Mouse (Mus musculus) heart, embryonic 16.5 days (tissue): ENCODE results near the gene 4833423E24Rik. TPM values are rescaled to one million over a fixed set of nuclear protein-coding genes. Genes with fewer than 3 reads are reported as not detected.

Source experiments
- ATAC-seq: fragments of 200-750 bp; cut with Nextera tagmentation; replicated peaks from 2 replicates; pipeline ENCODE4 v1.8.0; 2017; ENCODE audit warnings: moderate number of reproducible peaks; ENCODE audit not compliant: insufficient read depth, low FRiP score; ENCODE audit errors: extremely low read depth
- H3K27ac ChIP-seq: fragments of 300-500 bp; sonication (generic); 2 replicates; pipeline ENCODE4 v1.5.1; 2014; ENCODE audit warnings: mild to moderate bottlenecking, low read length, control low read depth, moderate library complexity
- H3K27me3 ChIP-seq: fragments of 300-500 bp; sonication (generic); 2 replicates; pipeline ENCODE4 v1.6.1; 2014; ENCODE audit warnings: low read length, mixed read lengths; ENCODE audit not compliant: control insufficient read depth, insufficient read depth
- H3K36me3 ChIP-seq: fragments of 300-500 bp; sonication (generic); 2 replicates; pipeline ENCODE4 v1.6.1; 2014; ENCODE audit not compliant: control insufficient read depth, insufficient read depth
- H3K4me1 ChIP-seq: fragments of 300-500 bp; sonication (generic); 2 replicates; pipeline ENCODE4 v1.6.1; 2014; ENCODE audit warnings: low read length, mixed read lengths; ENCODE audit not compliant: control insufficient read depth, insufficient read depth
- H3K4me2 ChIP-seq: fragments of 300-500 bp; sonication (generic); 2 replicates; pipeline ENCODE4 v1.6.1; 2014; ENCODE audit warnings: low read depth, mild to moderate bottlenecking, control low read depth, low read length
- H3K4me3 ChIP-seq: fragments of 300-500 bp; sonication (generic); 2 replicates; pipeline ENCODE4 v1.5.1; 2014; ENCODE audit warnings: mild to moderate bottlenecking, control low read depth, low read length
- H3K9ac ChIP-seq: fragments of 300-500 bp; sonication (generic); 2 replicates; pipeline ENCODE4 v1.6.1; 2014; ENCODE audit warnings: low read length, control low read depth
- H3K9me3 ChIP-seq: fragments of 300-500 bp; sonication (generic); replicated peaks from 2 replicates; pipeline ENCODE4 v1.6.1; 2016; ENCODE audit warnings: low read length; ENCODE audit not compliant: control insufficient read depth
- WGBS: fragments of 180-500 bp; shearing (Covaris S2); extraction: QIAGEN DNeasy Blood & Tissue Kit; methylation state at CpG from one replicate; pipeline ENCODE4 v1.1.7; 2014; 5-methylcytosine and 5-hydroxymethylcytosine counted together
- polyA plus RNA-seq: library from polyadenylated mRNA; unstranded; fragments of >200 nt; fragmentation: Nextera tagmentation; extraction: Ambion mirVana; gene quantifications from 2 replicates; pipeline ENCODE4 v1.2.1, GENCODE M21; 2015

Gene 4833423E24Rik
- polyA plus RNA-seq, 1 experiment from 2014 or later, result 0.29 TPM

- no peaks in the 10 kb centered on the region for H3K9me3 ChIP-seq
- no peak overlapping the region for H3K4me2 ChIP-seq
- no peaks in the 10 kb centered on the region for H3K36me3 ChIP-seq
- no peak for ATAC-seq
- 63% methylated on average over 5 of the region's 5 CpGs for WGBS
- no peaks in the 10 kb centered on the region for H3K4me1 ChIP-seq
- no peak overlapping the region for H3K27ac ChIP-seq
- no peaks in the 10 kb centered on the region for H3K27me3 ChIP-seq
- H3K4me3 ChIP-seq, result no peak overlapping the region
- no peak overlapping the region for H3K9ac ChIP-seq
Observed at GRCm38 (mm10) chr2:85490396-85490795, 28.4 kb downstream of the 4833423E24Rik start.

- H3K36me3 ChIP-seq, result no peaks in the 10 kb centered on the region
- 55% methylated on average over 3 of the region's 3 CpGs for WGBS
- no peak overlapping the region for H3K4me2 ChIP-seq
- no peak overlapping the region for H3K9ac ChIP-seq
- H3K27me3 ChIP-seq, result no peaks in the 10 kb centered on the region
- no peak overlapping the region for H3K4me3 ChIP-seq
- ATAC-seq, result no peak
- H3K27ac ChIP-seq, result no peak overlapping the region
- H3K4me1 ChIP-seq, result no peaks in the 10 kb centered on the region
- no peaks in the 10 kb centered on the region; the same call in 1 of the 2 replicates for H3K9me3 ChIP-seq
Observed at GRCm38 (mm10) chr2:85466801-85467325, 52.0 kb downstream of the 4833423E24Rik start.

- H3K27ac ChIP-seq, result no peak within 1 kb of the TSS
- no peak within 1 kb of the TSS for H3K4me3 ChIP-seq
- H3K9ac ChIP-seq, result no peak within 1 kb of the TSS
- no peaks in the 10 kb centered on the region for H3K27me3 ChIP-seq
- H3K9me3 ChIP-seq, result no peaks in the 10 kb centered on the region
- no peaks in the 10 kb centered on the region for H3K4me1 ChIP-seq
- no peak within 1 kb of the TSS for H3K4me2 ChIP-seq
- WGBS, result 20% methylated on average over 1 of the region's 1 CpGs
- no peak for ATAC-seq
- no peaks in the 10 kb centered on the region for H3K36me3 ChIP-seq
Observed at GRCm38 (mm10) chr2:85443539-85443938, 75.3 kb downstream of the 4833423E24Rik start, which contains the start of gene Olfr995. Gene Olfr995, minus strand, starts transcription at chr2:85443639.

GRCm38 (mm10) chr2:85442546-85442945, 76.3 kb downstream of the 4833423E24Rik start:
- Histone ChIP-seq H3K9me3 (no peaks in the 10 kb centered on the region), H3K4me2 (no peak overlapping the region), H3K9ac (no peak overlapping the region), H3K4me1 (no peaks in the 10 kb centered on the region), H3K27ac (no peak overlapping the region), H3K27me3 (no peaks in the 10 kb centered on the region), H3K36me3 (no peaks in the 10 kb centered on the region), H3K4me3 (no peak overlapping the region)
- no peak for ATAC-seq

- Histone ChIP-seq H3K9ac (no peak within 1 kb of the TSS), H3K4me1 (no peaks in the 10 kb centered on the region), H3K9me3 (no peaks in the 10 kb centered on the region), H3K27me3 (no peaks in the 10 kb centered on the region), H3K4me2 (no peak within 1 kb of the TSS), H3K27ac (no peak within 1 kb of the TSS), H3K4me3 (no peak within 1 kb of the TSS), H3K36me3 (no peaks in the 10 kb centered on the region)
- ATAC-seq, result no peak
- WGBS, result 86% methylated on average over 3 of the region's 3 CpGs
Observed at GRCm38 (mm10) chr2:85436351-85436750, 82.5 kb downstream of the 4833423E24Rik start, which contains the start of gene Olfr994. Gene Olfr994, minus strand, starts transcription at chr2:85436451.

Other genes starting within 250 kb of the 4833423E24Rik start
- not detected in 2 replicates for gene Olfr987, start 179.7 kb downstream of the 4833423E24Rik start, polyA plus RNA-seq
- gene Olfr988, start 155.8 kb downstream of the 4833423E24Rik start, polyA plus RNA-seq, result not detected in 2 replicates
- not detected in 2 replicates for gene Olfr992, start 109.6 kb downstream of the 4833423E24Rik start, polyA plus RNA-seq
- gene Olfr993, start 104.1 kb downstream of the 4833423E24Rik start, polyA plus RNA-seq, result not detected in 2 replicates
- gene Olfr994, start 82.6 kb downstream of the 4833423E24Rik start, polyA plus RNA-seq, result not detected in 2 replicates
- not detected in 2 replicates for gene Olfr995, start 75.4 kb downstream of the 4833423E24Rik start, polyA plus RNA-seq
- not detected in 2 replicates for gene Olfr996, start 60.2 kb upstream of the 4833423E24Rik start, polyA plus RNA-seq
- not detected in 2 replicates for gene Olfr998, start 69.9 kb upstream of the 4833423E24Rik start, polyA plus RNA-seq
- gene Olfr1000, start 92.9 kb upstream of the 4833423E24Rik start, polyA plus RNA-seq, result not detected in 2 replicates
- not detected in 2 replicates for gene Olfr1002, start 131.7 kb upstream of the 4833423E24Rik start, polyA plus RNA-seq
- gene Olfr154, start 145.4 kb upstream of the 4833423E24Rik start, polyA plus RNA-seq, result not detected in 2 replicates
- not detected in 2 replicates for gene Olfr1006, start 159.7 kb upstream of the 4833423E24Rik start, polyA plus RNA-seq
- not detected in 2 replicates for gene Olfr1008, start 170.4 kb upstream of the 4833423E24Rik start, polyA plus RNA-seq
- gene Olfr1009, start 196.4 kb upstream of the 4833423E24Rik start, polyA plus RNA-seq, result not detected in 2 replicates
- gene Olfr1012, start 243.7 kb upstream of the 4833423E24Rik start, polyA plus RNA-seq, result not detected in 2 replicates
- gene Olfr1013, start 248.1 kb upstream of the 4833423E24Rik start, polyA plus RNA-seq, result not detected in 2 replicates